Mouse (Mus musculus) adrenal gland (tissue): ENCODE measurements at regions not wholly inside any gene's neighbourhood (a gene's known extent, or its start where the extent isn't known, plus 50 kb on each side); places are given as distances from the start of the nearest gene placed in this dataset.

Source experiments
- intact Hi-C: fragments of 180-260 bp; cut with DNase I; formaldehyde crosslinking; loops from one replicate; pipeline ENCODE4 v1.15.1; 2025

DNA sequence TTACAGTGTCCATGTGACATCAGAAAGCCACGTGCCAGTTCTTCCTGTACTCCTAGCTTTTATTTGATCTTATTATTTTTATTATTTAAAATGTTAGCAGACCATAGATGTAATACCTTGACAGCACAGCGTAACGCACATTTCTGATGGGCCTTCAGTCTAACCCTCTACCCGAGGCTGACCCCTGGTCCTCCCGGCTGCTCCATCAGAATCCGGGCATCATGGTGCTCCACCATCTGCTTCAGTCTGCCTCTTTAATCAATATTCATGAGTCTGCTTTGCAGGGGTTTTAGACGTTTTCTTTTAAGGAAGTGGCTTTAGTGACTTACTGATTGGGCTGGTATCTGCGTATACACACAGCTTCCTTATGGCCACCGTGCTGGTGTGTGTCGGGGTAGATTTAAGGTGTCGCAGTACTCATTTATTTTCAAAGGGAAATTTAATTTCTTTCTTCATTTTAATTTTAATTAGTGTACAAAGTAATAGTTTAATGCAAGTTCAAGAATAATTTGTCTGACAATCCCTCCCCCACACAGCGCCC, 265.2 kb upstream of the Sox2 start:
- intact Hi-C loops, result no loop called here

DNA sequence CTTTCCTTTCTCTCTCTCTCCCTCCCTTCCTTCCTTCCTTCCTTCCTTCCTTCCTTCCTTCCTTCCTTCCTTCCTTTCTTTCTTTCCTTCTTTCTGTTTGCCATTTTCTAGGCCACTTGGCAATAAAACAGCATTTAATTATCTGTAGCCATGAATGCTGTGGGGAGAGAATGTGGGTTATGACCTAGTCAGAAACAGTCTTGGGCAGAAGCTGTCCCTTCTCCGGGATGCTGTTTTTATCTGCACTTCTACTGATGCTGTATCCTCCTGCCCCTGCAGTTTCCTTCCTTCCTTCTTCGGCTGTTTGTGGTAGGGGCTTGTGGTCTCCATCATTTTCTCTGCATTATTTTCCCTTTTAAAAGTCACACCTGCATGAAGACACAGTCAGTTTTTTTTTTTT, 272.3 kb upstream of the Sox2 start:
- intact Hi-C loops, result no loop called here

DNA sequence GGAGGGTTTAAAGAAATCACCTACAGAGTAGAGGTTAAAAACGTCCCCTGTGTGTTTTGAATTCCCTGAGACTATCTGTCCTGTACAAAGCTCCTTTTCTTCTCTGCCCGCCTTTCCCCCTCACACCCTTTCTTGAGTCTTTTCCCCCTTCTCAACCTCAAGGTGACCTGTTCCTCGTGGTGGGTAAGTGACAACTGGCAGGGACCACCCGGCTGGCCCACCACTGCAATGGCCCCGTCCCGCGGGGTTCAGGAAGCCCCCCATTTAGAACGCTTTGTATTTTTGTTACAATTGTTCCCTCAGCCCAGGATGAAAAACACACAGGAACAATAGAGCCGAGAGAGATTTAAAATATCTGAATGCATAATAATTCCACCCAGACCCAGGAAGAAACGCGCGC, 272.9 kb upstream of the Sox2 start:
- intact Hi-C loops, result no loop called here

DNA sequence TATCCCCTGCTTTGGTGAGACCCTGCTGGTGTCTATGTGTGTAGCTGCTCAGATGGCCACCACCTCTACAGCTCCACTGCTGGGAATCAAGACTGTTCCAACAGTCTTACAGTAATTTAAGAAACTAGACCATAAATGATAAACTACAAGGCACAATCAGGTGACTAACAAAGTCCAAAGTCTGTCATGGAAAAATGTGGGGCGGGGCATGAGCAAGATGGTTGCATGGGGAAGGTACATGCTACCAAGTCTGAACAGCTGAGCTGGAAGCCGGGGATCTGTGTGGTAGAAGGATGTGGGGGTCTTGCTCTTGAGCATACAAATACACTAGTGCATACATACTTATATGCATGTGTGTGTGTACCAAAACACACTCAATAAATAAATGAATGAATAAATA, 278.8 kb upstream of the Sox2 start:
- intact Hi-C loops, result no loop called here

DNA sequence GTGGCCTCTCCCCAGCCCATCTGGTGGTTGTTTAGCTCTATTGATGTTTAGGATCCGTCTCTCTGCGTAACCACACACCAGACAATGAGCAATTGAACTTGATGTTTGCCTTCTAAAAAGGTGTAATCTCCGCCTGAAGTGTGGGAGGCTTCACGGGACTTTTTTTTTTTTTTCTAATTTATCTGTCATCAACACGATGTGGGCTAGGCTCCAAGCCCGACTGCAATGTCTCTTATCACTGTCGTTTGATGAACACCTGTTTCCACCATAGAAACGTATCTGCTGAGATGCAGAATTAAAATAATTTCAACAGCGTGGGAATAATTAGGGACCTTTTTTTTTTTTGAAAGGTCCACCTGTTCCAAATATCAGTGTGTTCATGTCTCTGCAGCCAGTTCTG, 257.0 kb upstream of the Dnajc19 start:
- intact Hi-C loops, result no loop called here

DNA sequence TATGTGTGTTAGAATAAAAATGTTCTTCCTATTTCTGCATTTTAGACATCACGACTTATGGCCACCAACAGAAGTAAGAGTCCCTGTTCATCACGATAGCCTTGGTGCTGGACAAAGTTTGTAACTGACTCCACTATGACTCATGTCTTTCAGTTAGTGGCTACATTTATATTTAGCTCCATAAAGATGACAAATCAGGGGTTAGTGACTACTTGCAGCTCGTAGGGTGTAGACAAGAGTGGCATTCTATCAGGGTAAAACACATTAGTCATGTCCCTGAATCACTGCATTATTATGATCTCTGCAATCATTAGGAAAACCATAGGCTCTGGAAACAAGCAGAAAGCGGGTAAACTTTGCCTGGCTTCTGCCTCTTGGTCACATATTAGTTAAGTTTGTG, 252.4 kb upstream of the Dnajc19 start:
- intact Hi-C loops, result no loop called here

GRCm38 (mm10) chr3:34331889-34332276, 250.8 kb upstream of the Dnajc19 start:
- intact Hi-C loops, result no loop called here

DNA sequence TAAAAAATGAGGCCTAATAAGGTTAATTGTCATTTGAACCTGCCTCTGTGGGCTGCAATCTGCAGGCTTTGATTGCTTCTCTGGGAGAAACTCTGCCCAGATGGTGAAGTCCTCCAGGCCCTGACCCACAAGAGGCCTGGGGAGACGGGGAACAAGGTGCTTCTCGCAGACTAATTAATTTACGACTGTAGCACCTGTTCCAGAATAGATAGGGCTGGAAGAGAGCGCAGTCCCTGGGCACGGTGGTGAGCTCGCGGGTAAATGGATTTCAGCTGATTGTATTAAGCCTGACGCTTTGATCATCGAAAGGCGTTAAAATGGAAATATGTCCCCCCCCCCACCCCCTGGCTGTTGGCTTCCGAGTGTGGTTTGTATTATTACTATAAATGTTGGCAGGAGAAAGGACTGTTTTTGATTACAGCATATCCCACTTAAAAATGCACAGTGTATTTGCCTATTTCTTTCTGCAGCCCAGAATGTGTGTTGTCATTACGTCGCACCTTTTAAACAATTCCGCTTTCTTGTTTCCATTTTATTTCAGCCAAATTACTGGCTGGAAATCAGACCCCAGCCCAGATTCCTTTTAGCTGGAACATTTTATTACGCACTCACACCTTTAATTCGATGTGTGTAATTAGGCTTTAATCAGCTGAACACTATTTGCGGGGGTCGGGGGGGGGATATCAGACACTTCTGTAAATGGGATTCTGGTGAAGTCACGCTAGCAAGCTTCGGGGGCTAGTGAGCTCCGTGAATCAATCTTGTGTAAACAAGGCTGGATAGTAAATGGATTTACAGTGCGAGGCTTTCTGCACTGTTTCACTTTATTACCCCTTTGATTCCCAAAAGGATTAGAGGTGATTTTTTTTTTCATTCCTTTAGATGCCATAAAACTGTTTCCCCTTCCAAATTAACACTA, 250.1 kb upstream of the Dnajc19 start:
- intact Hi-C loops, result no loop called here

DNA sequence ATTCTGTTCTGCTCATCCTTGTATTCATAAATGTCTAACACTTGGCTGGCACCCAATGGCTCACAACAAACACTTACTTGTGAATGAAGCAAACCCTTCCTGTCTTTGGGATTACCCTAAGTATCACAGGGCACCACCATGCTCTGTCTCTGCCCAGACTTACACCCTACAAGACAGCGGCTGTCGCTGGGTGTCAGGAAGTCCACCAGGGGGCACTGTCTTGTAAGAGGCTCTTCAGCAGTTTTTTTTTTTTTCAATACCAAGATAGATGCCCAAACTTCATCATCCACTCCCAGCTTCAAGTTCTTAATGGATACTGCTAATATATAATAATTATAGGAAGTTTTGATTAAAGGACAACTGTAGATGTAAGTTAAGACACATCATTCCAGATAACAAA, 247.7 kb upstream of the Dnajc19 start:
- intact Hi-C loops, result loop anchor here (2.0 to 10.0 kb wide), 2 partner anchors 310 to 1156 kb away; no protein-coding TSS in a partner anchor

DNA sequence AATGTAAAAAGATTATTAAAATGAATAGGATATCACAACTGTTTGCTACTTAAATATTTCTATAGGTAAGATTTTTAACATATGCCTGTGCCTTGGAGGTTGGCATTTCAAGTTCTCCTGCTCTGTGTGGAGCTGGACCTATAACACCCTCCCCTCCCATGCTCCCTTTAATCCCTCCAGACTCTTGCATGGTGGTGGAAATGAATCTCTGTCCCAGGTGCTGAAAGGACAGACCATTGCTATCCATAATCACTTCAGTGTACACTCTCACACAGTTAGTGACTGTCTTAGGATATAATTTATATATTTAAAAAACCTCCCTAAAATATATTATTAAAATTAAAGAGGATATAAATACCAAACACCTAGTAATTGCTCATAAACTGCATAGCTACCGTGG, 244.5 kb upstream of the Dnajc19 start:
- intact Hi-C loops, result loop anchor here (10.0 kb wide), 1 partner anchor 1159 kb away; no protein-coding TSS in a partner anchor

GRCm38 (mm10) chr3:34322527-34323210, 241.5 kb upstream of the Dnajc19 start:
- intact Hi-C loops, result loop anchor here (10.0 kb wide), 1 partner anchor 1162 kb away; no protein-coding TSS in a partner anchor

DNA sequence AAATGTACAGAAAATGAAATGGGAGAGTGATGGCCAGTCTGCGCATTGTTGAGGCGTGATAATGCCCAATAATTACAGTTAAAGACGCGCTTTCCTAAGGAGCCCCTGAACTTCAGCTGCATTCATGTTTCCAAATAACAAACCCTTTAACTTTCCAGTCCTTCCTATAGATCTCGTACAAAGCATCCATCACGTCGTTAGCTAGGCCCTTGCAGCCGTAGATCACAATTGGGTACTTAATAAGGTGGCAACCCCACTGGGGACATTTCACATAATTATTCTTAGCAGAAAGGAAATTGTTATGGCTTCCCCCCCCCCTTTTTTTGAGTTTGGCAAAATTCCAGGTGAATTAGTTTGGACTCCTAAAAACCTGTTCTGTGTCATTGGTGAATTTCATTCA, 233.7 kb upstream of the Dnajc19 start:
- intact Hi-C loops, result no loop called here

DNA sequence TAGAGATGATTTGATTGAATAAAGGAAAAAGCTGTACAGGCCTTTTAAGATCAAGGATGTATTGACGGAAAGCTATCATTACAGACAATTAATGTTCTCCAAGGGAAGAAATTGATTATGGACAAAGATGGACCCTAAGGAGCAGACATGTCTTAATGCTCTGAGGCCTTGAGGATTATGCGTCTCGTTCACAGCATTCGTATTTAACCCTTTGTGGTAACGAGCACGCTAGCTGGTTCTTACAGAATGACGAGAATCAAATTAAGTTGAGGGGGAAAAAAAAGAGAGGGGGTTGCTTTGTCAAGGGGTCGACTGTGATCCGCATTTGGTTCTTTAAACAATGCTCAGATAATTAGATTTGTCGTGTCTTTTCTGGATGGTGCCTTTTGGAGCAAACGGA, 233.3 kb upstream of the Dnajc19 start:
- intact Hi-C loops, result no loop called here

DNA sequence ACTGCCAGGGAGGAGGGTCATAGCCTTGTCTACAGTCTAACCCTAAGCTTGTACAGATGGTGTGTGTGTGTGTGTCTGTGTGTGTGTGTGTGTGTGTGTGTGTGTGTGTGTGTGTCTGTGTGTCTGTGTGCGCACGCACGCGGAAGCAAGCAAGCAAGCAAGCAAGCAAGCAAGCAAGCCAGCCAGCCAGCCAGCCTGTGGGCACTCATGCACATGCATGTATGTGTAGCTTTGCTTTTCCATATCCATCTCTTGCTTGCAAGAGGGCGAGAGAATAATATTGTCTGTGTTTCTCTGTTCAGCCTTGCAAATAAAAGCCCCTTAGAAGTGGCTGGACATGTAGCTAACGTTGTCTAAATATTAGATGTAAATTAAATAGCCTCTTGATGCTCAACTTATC, 230.8 kb upstream of the Dnajc19 start:
- intact Hi-C loops, result no loop called here

DNA sequence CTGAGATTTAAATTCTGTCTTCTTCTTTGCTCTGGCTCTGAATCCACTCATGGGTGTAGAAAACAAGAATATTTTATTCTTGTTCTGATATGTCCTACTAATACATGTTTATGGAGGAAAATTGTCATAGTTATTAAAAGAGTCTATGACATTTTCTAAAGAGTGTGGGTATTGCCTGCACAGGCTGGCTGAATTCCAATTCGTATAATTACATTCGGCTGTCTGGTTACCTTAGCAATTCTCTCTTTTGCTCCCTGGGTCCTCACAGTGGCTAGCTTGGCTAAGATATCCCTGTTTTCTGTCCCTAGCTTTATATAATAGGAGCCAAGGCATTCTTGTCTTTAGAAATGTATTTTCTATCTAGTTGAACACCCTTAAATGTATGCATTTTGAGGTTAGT, 218.5 kb upstream of the Dnajc19 start:
- intact Hi-C loops, result no loop called here

- intact Hi-C loops, result no loop called here
Observed at GRCm38 (mm10) chr3:34287836-34288235, 206.7 kb upstream of the Dnajc19 start.

DNA sequence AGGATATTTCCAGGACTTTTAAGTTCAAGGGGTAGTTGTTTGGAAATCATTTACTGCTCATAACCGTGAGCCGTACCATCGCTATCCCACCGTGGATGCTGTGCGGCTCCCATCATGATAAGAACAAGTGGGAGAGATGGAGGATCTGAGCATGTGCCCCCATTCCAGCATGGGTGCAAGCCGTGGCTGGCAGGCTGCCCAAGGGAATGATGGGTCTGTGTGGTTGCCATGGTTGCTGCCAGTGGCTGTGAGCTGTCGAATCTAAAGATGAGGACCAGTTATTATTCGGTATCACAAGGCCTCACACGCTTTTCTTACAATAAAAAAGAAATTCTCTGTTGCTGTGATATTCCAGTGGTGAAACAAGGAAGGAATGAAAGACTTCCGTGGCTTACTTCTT, 189.0 kb upstream of the Dnajc19 start:
- intact Hi-C loops, result no loop called here

DNA sequence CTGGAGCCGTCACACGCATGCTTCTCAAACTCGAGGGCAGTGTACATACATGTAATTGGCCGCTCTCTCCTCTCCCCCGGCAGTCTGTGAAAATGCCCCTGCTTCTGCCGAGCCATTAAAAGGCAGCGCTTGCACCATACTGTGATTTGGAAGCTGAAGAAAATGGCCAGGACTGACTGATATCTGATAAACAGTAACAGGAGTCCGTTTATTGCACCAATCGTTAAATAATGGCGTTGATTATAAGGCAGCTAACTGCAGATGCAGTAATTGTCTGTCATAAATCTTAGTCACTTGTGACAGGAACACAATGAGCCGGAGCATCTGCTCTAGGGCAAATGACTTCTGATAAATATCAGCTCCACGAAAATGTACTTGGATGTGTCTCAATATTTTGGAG, 185.3 kb upstream of the Dnajc19 start:
- intact Hi-C loops, result no loop called here

- intact Hi-C loops, result no loop called here
Observed at GRCm38 (mm10) chr3:34264811-34265210, 183.7 kb upstream of the Dnajc19 start.

- intact Hi-C loops, result no loop called here
Observed at GRCm38 (mm10) chr3:34252730-34253337, 171.7 kb upstream of the Dnajc19 start.

DNA sequence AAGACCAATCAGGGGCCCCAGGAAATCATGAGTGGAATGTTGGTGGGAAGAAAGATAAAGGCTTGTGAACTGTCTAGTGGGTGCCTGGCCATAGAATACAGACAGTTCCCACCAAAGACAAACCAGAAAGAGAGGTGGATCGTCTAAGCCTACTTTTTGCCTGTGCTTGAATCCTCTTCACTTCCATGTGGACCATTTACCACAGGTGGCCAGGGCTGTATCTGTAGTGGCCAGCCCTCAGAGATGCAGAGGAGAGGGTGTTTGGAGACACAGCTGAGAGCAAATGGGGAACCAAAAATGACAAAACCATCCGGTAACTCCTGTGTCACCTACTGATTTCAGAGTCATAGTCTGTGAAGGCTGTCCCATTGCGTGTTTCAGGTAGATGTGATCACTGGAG, 161.0 kb upstream of the Dnajc19 start:
- intact Hi-C loops, result no loop called here

GRCm38 (mm10) chr3:34239978-34240377, 158.9 kb upstream of the Dnajc19 start:
- intact Hi-C loops, result loop anchor here (10.0 kb wide), 1 partner anchor 865 kb away; no protein-coding TSS in a partner anchor
